Mouse (Mus musculus): ENCODE measurements at regions not wholly inside any gene's neighbourhood (a gene's known extent, or its start where the extent isn't known, plus 50 kb on each side); places are given as distances from the start of the nearest gene placed in this dataset.

DNA sequence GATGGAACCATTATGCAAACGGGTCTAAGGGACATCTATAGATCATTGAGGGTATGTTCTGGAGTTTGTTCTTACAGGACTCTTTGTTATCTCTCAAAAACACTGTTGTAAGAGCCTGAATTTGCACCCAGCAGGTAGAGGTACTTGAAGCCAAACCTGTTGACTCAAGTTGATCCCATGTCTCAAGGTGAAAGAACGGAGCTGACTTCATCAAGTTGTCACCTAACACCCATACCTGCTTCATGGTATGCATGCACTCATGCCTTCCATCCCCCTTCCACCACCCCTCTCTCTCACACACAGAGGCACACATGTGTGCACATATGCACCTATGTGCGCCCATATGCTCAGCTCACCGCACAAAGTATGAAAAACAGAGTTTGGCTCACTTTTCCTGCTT, 189.0 kb downstream of the Ttll7 start:
- no peak for DNase-seq (ENCODE audit: extremely low spot score, low read depth, low spot score)

- no peak for DNase-seq (ENCODE audit: extremely low spot score, low read depth, low spot score)
These were observed 190.7 kb downstream of the Ttll7 start for GRCm38 (mm10) chr3:147042911-147043310.

- DNase-seq (ENCODE audit: extremely low spot score, low read depth, low spot score) = no peak
These were observed 194.5 kb downstream of the Ttll7 start for GRCm38 (mm10) chr3:147046634-147047033.

GRCm38 (mm10) chr3:147054157-147054838, 202.1 kb downstream of the Ttll7 start:
- DNase-seq (ENCODE audit: extremely low spot score, low read depth, low spot score) = no peak

GRCm38 (mm10) chr3:147057874-147058273, 205.7 kb downstream of the Ttll7 start:
- DNase-seq (ENCODE audit: extremely low spot score, low read depth, low spot score) = no peak

DNA sequence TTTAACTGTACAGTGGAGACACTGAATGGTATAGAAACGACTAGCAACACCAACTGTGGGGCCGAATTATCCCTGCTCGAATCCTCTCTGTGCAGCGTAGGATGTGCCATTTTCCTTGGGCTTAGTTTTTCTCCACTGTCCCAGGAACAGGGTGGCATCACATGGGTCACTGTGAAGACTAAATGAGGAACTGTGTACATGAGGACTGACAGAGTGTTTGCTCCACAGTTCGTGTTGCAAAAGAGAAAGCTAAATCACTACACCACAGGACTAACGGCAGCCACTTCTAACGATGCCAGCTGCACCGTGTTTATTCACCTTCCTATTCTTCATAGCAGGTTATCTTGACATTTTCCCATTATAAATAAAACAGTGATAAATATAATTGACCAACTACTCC, 208.5 kb downstream of the Ttll7 start:
- no peak for DNase-seq (ENCODE audit: extremely low spot score, low read depth, low spot score)

DNA sequence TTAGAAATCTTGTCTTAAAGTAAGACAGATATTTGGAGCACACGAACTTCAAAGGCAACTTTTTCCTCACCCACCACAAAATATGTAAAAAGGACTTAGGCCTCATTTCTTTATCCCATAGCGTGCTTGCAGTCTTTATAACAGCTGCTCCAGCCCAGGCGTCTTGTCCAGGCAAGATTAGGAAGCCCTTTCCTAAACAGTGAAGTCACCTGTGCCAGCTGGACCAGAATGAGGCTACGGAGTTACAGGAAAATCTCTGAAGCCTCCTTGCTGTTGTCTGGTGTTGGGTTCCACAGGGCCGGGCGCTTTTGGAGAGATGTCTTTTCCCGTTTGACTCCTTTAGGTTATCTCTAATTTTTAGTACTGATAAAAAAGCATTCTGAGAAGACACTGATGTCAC, 210.3 kb downstream of the Ttll7 start:
- no peak for DNase-seq (ENCODE audit: extremely low spot score, low read depth, low spot score)

- DNase-seq (ENCODE audit: extremely low spot score, low read depth, low spot score) = no peak
These were observed 211.6 kb downstream of the Ttll7 start for GRCm38 (mm10) chr3:147063578-147064442.

DNA sequence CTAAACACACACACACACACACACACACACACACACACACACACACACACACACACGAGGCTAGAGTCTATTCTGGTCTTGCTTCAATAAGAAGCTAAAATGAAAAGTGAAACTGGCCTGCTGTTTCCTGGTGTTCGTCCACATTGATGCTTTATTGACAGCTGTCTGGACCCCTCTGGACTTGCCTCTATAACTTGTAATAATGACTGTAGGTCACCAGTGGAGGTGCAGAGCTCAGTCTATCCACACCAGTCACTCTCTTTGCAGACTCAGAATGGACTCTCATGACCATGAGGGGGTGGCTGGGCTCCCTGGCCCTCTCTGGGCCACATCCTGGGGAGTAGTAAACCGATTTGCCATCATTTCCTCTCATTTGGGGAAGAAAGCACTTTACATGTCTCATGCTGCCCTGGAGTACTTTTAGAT, 212.3 kb downstream of the Ttll7 start:
- no peak for DNase-seq (ENCODE audit: extremely low spot score, low read depth, low spot score)

- no peak for DNase-seq (ENCODE audit: extremely low spot score, low read depth, low spot score)
These were observed 218.8 kb downstream of the Ttll7 start for GRCm38 (mm10) chr3:147070972-147071371.

- no peak for DNase-seq (ENCODE audit: extremely low spot score, low read depth, low spot score)
These were observed 228.0 kb downstream of the Ttll7 start for GRCm38 (mm10) chr3:147080197-147080596.

DNA sequence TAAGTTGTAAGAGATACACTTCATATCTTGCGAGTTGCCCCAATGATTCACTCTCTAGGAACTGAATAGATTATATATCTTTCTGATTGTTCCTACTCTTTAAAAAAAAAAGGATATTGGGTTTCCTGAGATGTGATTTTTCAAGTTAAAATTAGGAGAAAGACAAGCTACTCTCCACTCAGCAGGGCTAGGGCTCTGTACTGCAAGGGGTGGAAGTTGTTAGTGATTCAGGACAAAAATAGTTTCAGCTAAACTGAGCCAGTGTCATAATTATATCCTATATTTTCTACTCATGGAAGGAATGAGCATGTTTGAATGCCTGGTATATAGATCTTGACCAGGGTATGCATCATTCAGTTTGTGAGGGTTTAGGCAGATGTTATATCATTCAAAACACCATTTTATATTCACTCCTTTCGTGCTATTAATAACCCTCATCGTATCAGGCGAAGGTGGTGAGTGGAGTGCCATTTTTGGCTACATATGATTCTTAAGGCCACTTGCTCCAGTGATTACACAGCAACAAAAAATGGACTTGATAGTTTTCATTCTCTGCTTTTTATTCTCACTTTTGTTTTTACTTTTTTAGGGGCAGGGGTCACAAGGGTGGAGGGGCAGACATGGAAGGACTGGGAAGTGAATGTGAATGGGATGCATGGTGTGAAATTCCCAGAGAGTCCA, 228.7 kb downstream of the Ttll7 start:
- no peak for DNase-seq (ENCODE audit: extremely low spot score, low read depth, low spot score)

GRCm38 (mm10) chr3:147081763-147082162, 229.6 kb downstream of the Ttll7 start:
- no peak for DNase-seq (ENCODE audit: extremely low spot score, low read depth, low spot score)

GRCm38 (mm10) chr3:147082255-147082943, 230.2 kb downstream of the Ttll7 start:
- DNase-seq (ENCODE audit: extremely low spot score, low read depth, low spot score) = no peak

- no peak for DNase-seq (ENCODE audit: extremely low spot score, low read depth, low spot score)
These were observed 231.2 kb downstream of the Ttll7 start for GRCm38 (mm10) chr3:147083374-147083773.

DNA sequence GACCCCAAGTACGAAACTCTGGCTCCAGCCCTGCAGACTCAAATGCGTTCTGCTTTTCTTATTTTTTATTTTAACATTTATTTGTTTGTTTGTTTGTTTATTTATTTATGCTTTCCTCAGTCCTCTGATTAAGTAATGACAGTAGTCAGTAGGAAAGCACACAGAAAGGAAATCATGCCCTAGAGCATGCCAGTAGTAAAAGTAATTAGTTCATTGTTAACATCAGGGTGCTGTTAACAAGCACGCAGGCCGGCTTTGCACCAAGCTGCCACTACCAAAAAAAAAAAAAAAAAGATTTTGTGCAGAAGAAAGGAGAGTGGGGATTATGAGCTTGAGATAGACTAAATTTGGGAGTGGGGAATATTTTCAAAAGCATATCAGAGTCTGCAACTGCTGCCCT, 231.7 kb downstream of the Ttll7 start:
- no peak for DNase-seq (ENCODE audit: extremely low spot score, low read depth, low spot score)

GRCm38 (mm10) chr3:147084624-147085189, 232.5 kb downstream of the Ttll7 start:
- no peak for DNase-seq (ENCODE audit: extremely low spot score, low read depth, low spot score)

DNA sequence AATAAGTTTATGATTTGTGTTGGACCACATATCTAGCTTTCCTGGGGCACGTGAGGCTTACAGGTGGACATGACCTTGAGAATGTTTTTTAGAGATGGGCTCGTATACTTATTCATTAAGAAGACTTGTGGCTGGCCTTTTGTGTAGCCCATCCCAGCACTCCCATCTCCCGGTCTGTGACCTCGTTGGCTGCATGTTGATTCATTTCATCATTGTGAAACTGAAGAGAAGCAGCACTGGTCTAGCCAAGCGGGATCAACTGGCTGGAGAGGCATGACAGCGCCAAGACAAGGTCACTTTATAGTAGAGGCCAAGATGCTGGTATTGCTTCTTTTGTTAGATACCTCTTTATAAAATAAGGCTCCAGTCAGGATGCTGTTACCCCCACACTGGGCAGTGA, 236.0 kb downstream of the Ttll7 start:
- DNase-seq (ENCODE audit: extremely low spot score, low read depth, low spot score) = no peak

DNA sequence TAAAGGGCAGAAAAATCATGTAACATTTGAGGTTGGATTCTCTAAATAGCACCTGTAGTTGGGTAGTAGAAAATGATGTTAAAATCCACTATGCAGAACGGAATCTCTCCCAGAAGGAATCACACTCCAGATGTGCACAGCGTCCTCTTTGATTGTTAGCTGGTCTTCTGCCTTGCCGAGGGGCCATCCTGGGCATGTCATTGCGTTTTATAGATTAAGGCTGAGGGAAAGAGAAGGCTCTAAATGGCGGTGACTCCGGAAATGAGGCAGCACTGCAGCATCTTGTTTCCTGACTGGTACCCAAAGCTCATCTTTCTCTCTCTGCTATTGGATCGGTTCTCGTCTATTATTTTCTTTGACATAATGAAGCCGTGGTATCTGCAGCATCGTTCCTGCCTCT, 237.5 kb downstream of the Ttll7 start:
- DNase-seq (ENCODE audit: extremely low spot score, low read depth, low spot score) = no peak

- no peak for DNase-seq (ENCODE audit: extremely low spot score, low read depth, low spot score)
These were observed 240.3 kb downstream of the Ttll7 start for GRCm38 (mm10) chr3:147092188-147093075.

Data from hindlimb bud, embryonic 11.5 days (tissue).